Mouse (Mus musculus) A20 (cell line): ENCODE measurements at regions not wholly inside any gene's neighbourhood (a gene's known extent, or its start where the extent isn't known, plus 50 kb on each side); places are given as distances from the start of the nearest gene placed in this dataset.

Experiments
- DNase-seq: peaks from one replicate; pipeline ENCODE4 v3.0.0-alpha.2; 2011; ENCODE audit warnings: low read depth, low spot score

- DNase-seq, result no peak
Observed at GRCm38 (mm10) chr3:48658386-48658785, 1098.7 kb downstream of the Pcdh18 start.

- DNase-seq, result no peak
Observed at GRCm38 (mm10) chr3:48655084-48655483, 1102.0 kb downstream of the Pcdh18 start.

GRCm38 (mm10) chr3:48631889-48632483, 1125.1 kb downstream of the Pcdh18 start:
- peak; percentile 32 for DNase-seq

DNA sequence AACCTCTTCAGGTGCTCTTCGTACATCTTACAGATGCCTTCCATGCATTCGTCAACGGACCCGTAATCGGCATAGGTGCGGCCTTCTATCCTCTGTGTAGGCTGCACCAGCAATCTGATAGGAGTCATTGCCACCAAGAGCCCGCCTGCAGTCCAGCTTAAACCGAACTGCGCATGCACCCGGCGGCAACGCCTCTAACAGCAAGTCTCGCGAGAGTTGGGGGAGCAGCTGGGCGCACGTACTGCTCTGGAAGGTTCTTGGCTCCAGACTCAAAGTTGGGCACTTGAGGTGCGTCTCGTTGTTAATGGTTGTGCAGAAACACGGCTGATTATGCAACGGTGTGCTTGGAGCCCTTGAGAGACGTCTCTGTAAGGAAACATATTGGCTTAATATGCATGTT, 1148.2 kb downstream of the Pcdh18 start:
- DNase-seq, result no peak

GRCm38 (mm10) chr3:48604840-48605239, 1152.3 kb downstream of the Pcdh18 start:
- no peak for DNase-seq

DNA sequence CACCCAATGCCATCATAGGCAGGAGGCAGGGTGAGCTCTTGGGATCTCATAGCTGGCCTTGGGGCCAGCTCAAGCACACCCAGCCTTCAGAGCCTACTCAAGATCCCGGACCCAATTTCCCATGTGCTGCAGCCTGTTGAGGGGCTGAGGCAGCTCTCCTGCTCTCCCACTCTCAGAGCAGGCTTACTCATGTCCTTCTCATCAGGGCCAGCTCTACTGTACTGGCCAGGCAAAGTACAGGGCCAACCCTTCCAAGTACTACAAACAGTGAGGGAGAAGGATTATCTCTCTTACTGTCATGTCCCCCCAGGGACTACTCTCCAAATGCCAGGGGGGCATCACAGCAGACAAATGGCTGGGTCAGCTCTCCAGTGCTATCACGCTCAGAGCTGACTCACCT, 1169.8 kb downstream of the Pcdh18 start:
- DNase-seq, result no peak

DNA sequence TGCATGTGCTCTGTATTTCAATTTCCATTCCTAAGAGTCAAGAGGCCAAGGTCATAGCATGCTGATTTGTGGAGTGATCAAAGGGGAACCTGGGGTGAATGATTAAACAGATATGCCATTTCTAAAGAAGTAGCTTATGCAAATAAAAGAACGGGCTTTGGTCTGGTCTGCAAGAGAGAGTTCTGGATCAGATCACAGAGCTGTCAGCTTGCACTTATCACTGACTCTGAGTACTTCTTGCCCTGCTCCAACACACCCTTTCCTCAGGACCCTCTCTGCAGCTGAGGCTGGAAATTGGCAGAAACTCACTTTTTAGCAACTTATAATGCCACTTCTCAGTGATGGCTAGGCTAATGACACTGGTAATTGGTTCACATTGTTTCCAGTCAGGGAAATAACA, 1171.0 kb downstream of the Pcdh18 start:
- DNase-seq, result no peak

- no peak for DNase-seq
Observed at GRCm38 (mm10) chr3:48584340-48584739, 1172.8 kb downstream of the Pcdh18 start.

DNA sequence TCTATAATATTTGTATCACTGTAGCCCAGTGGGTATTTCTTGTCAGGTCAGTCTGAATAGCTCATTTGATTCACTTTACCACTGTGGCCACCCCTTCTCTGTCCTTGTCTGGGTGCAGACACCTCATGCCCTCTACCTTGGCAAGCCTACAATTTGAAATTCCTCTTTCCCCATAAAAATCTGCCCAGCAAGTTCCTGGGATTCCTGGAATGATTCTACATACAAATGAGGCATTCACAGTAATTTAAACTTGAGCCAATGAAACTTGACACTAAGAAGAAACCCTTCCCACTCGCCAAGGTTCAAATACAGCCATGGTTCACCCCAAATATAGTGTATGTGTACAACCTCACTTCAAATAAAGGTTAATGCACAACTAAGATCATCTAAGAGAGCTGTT, 1174.6 kb downstream of the Pcdh18 start:
- no peak for DNase-seq

- no peak for DNase-seq
Observed at GRCm38 (mm10) chr3:48579971-48580370, 1177.2 kb downstream of the Pcdh18 start.

GRCm38 (mm10) chr3:48579229-48579628, 1177.9 kb downstream of the Pcdh18 start:
- DNase-seq, result no peak

- no peak for DNase-seq
Observed at GRCm38 (mm10) chr3:48546669-48547068, 1210.5 kb downstream of the Pcdh18 start.

- DNase-seq, result no peak
Observed at GRCm38 (mm10) chr3:48515009-48515408, 1242.1 kb downstream of the Pcdh18 start.

GRCm38 (mm10) chr3:48503996-48504395, 1253.1 kb downstream of the Pcdh18 start:
- no peak for DNase-seq

DNA sequence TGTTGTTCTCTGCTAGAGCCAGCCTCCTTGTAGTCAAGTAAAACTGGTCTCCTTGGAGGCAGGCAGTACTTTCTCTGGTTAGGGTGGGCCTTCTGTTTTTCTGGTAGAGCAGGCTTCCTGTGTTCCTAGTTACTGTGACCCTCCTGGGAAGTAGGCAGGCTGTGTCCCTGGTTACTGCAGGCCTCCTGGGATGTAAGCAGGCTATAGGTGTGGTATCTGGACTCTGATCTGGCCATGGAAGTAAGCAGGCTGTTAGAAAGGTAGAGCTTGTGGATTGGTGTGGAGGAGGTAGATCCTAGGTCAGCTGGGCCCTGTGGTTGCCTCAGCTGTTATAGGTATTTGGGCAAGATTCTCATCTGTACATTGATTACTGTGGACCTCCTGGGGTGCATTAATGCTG, 1292.4 kb downstream of the Pcdh18 start:
- DNase-seq, result no peak

GRCm38 (mm10) chr3:48441938-48442337, 1315.2 kb downstream of the Pcdh18 start:
- no peak for DNase-seq

- no peak for DNase-seq
Observed at GRCm38 (mm10) chr3:48429406-48430033, 1327.6 kb downstream of the Pcdh18 start.

GRCm38 (mm10) chr3:48389862-48390261, 1367.3 kb downstream of the Pcdh18 start:
- DNase-seq, result no peak
